Mouse (Mus musculus) stomach, embryonic 14.5 days (tissue): ENCODE data around the gene Kdm7a. TPM values are rescaled to one million over a fixed set of nuclear protein-coding genes. Genes with fewer than 3 reads are reported as not detected.

Source experiments
- ATAC-seq: fragments of 200-750 bp; cut with Nextera tagmentation; 2 replicates; pipeline ENCODE4 v1.8.0; 2017; ENCODE audit warnings: low read depth, moderate TSS enrichment; ENCODE audit not compliant: insufficient number of reproducible peaks, insufficient read depth, low FRiP score
- H3K27ac ChIP-seq: fragments of 300-500 bp; sonication (generic); 2 replicates; pipeline ENCODE4 v1.5.1; 2014; ENCODE audit warnings: mild to moderate bottlenecking, low read length, moderate library complexity, mixed read lengths
- H3K27me3 ChIP-seq: fragments of 300-500 bp; sonication (generic); 2 replicates; pipeline ENCODE4 v1.6.1; 2014; ENCODE audit warnings: low read length, control low read depth, mixed read lengths; ENCODE audit not compliant: control insufficient read depth, insufficient read depth
- H3K36me3 ChIP-seq: fragments of 300-500 bp; sonication (generic); 2 replicates; pipeline ENCODE4 v1.6.1; 2014; ENCODE audit warnings: mild to moderate bottlenecking, control low read depth, low read length, moderate library complexity, mixed read lengths; ENCODE audit not compliant: control insufficient read depth, insufficient read depth
- H3K4me1 ChIP-seq: fragments of 300-500 bp; sonication (generic); 2 replicates; pipeline ENCODE4 v1.6.1; 2014; ENCODE audit warnings: low read length, control low read depth, mixed read lengths; ENCODE audit not compliant: control insufficient read depth, insufficient read depth
- H3K4me2 ChIP-seq: fragments of 300-500 bp; sonication (generic); replicated peaks from 2 replicates; pipeline ENCODE4 v1.6.1; 2014; ENCODE audit warnings: low read depth, low read length, control low read depth
- H3K4me3 ChIP-seq: fragments of 300-500 bp; sonication (generic); 2 replicates; pipeline ENCODE4 v1.5.1; 2014; ENCODE audit warnings: low read depth, low read length, control low read depth
- H3K9ac ChIP-seq: fragments of 300-500 bp; sonication (generic); replicated peaks from 2 replicates; pipeline ENCODE4 v1.6.1; 2014; ENCODE audit warnings: low read depth, mild to moderate bottlenecking, control low read depth, low read length, moderate library complexity, mixed read lengths
- H3K9me3 ChIP-seq: fragments of 300-500 bp; sonication (generic); 2 replicates; pipeline ENCODE4 v1.6.1; 2016; ENCODE audit warnings: low read depth, low read length, control low read depth; ENCODE audit not compliant: control insufficient read depth
- WGBS: fragments of 180-500 bp; shearing (Covaris S2); extraction: QIAGEN DNeasy Blood & Tissue Kit; methylation state at CpG from one replicate; pipeline ENCODE4 v1.1.7; 2014; 5-methylcytosine and 5-hydroxymethylcytosine counted together
- polyA plus RNA-seq: library from polyadenylated mRNA; unstranded; fragments of >200 nt; fragmentation: Nextera tagmentation; extraction: Ambion mirVana; gene quantifications from 2 replicates; pipeline ENCODE4 v1.2.1, GENCODE M21; 2014

Kdm7a gene
- 6.5 and 7.2 TPM in 2 replicates for polyA plus RNA-seq

DNA sequence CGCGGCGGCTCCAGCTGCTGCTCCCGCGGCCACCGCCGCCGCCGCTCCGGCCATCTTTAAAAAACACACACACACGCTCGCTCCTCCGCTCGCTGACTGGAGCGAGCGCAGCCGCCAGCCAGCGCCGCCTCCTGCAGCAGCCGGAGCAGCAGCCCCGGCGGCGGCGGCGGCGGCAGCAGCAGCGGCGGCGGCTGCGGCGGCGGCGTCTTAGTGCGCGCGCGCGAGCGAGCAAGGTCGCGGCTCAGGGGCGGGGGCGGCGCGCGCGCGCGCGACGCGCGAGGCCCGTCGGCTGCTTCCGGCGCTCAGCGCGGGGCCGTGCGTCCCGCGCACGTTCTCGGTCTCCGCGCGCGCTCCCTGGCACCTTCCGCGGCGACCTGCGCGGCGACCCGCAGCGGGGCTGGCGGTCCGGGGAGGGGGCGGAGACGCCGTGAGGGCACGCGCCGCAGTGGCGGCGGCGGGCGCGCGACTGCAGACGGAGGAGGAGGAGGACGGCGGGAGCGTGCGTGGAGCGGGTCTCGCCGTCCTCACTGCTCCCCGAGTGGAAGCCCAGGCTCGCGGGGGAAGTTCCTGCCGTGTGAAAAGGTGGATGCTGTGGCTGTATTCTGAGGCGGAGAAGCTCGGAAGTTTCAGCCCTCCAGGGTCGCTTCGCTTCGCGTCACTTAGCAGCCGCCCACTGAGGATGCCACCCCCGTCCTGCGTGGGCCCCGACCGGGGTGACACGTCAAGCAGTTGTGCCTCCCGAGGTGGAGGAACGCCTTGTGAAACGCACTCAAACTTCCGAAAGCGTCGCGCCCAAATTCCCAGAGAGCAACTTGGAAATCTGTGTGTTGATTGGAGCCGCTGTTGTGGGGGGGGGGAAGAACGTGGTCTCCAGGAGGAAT lies at the start of gene Kdm7a:
Kdm7a (minus strand) TSS at position 209 of the 881 bp plus-strand sequence.
- Histone ChIP-seq H3K9me3 (no peaks in the 10 kb centered on the region), H3K4me1 (no peaks in the 10 kb centered on the region), H3K4me3 (peak within 1 kb of the TSS; percentile 97), H3K4me2 (peak within 1 kb of the TSS; percentile 69), H3K9ac (peak within 1 kb of the TSS; percentile 88), H3K36me3 (no peaks in the 10 kb centered on the region), H3K27ac (peak within 1 kb of the TSS; percentile 97), H3K27me3 (no peaks in the 10 kb centered on the region)
- WGBS, result under 1% methylated on average over 108 of the region's 124 CpGs
- peak; percentile 78 for ATAC-seq

DNA sequence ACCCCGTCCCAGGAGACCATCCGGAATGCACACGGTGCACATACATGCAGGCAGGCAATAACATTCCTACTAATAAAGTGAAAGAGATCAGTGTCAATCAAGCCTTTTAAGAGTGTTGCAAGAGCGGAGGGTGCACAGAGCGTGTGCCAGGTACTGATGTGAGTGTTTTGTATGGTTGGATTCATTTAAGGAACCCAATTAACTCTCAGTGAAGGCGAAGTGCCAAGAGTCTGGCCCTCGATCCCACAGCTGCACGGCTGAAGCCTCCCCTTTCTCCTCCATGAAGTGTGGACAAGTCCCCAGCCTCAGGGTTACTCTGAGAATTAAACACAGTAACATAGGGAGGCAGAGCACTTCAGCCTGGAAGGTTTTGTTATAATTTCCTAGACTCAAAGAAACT lies 48.7 kb upstream of the Kdm7a start:
- Histone ChIP-seq H3K36me3 (no peaks in the 10 kb centered on the region), H3K27ac (no peak overlapping the region), H3K4me1 (no peaks in the 10 kb centered on the region), H3K9me3 (no peaks in the 10 kb centered on the region), H3K27me3 (no peaks in the 10 kb centered on the region), H3K4me2 (no peak overlapping the region), H3K9ac (no peak overlapping the region), H3K4me3 (no peak overlapping the region)
- 76% methylated on average over 8 of the region's 8 CpGs for WGBS
- ATAC-seq, result no peak

DNA sequence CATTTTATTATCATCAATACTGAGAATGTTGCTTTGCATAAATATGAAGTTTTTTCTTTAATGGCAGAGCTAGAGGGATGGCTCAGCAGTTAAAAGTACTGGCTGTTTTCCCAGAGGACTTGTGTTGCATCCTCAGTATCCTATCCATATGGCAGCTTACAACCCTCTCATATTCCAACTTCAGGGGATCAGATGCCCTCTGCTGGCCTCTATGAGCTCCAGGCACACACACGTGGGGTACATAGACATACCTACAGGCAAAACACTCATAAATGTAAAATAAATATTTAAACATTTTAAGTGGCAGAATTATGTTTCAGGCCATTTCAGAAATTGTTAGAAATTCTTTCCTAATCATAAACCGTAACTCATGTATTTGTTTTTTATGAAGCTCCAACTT lies 43.5 kb upstream of the Kdm7a start:
- Histone ChIP-seq H3K4me1 (no peaks in the 10 kb centered on the region), H3K27ac (no peak overlapping the region), H3K9ac (no peak overlapping the region), H3K9me3 (no peaks in the 10 kb centered on the region), H3K4me3 (no peak overlapping the region), H3K36me3 (no peaks in the 10 kb centered on the region), H3K4me2 (no peak overlapping the region), H3K27me3 (no peaks in the 10 kb centered on the region)
- no peak for ATAC-seq
- 83% methylated on average over 2 of the region's 2 CpGs for WGBS

DNA sequence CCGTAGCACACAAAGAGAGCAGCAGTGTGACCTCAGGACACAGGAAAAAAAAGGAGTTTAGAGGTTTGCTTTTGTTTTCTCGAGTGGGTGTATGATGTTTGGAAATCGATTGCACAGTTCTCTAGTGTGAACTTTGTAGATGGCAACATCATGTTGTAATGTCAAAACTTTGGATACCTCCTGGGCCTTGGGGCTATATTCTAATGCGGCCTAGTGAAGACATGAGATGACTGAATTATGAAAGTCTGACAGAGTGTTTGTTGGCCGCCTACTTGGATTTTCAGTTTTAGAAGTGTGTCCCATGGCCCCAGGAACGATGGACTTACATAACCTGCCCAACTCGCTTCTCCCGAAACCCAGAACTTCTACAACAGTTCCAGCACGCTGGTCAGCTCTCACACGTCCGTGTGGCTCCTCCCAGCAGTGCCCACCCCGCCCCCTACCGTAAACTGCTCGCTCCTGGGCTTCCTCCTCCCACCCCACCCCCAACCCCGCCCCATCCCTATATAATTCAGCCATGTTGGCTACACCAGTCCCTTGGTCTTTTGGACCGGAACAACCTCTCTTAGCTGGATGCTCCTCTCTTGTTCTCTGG lies 42.7 kb upstream of the Kdm7a start:
- no peaks in the 10 kb centered on the region for H3K9me3 ChIP-seq
- no peak overlapping the region for H3K4me3 ChIP-seq
- ATAC-seq, result no peak
- H3K27me3 ChIP-seq, result no peaks in the 10 kb centered on the region
- H3K36me3 ChIP-seq, result no peaks in the 10 kb centered on the region
- WGBS, result 52% methylated on average over 16 of the region's 16 CpGs
- no peak overlapping the region for H3K27ac ChIP-seq
- H3K4me2 ChIP-seq, result no peak overlapping the region
- H3K4me1 ChIP-seq, result 0 out of 2 replicates have a peak, but pooled peaks cover under 1% of the 10 kb centered on the region
- no peak overlapping the region for H3K9ac ChIP-seq

DNA sequence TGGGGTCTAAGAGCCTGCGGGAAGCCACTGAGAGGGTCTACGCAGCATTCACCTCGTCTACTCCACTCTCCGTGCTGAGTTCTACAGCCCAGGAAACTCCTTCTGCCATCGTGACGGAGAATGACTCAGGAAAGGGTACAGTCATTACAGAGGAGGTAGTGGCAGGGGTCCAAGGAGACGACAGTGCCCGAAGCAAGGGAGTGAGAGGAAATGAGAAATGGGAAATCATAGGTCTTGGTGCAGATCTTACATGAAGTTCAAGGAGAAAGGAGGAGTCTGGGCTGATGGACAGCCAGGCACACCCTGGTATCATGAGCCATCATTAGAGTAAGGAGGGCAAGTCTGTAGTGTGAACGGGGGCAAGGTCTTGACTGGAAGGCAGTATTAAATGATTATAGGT lies 37.5 kb upstream of the Kdm7a start:
- Histone ChIP-seq H3K27me3 (no peaks in the 10 kb centered on the region), H3K4me2 (no peak overlapping the region), H3K27ac (no peak overlapping the region), H3K4me3 (no peak overlapping the region), H3K4me1 (peaks cover 19% of the 10 kb centered on the region), H3K9ac (no peak overlapping the region), H3K36me3 (no peaks in the 10 kb centered on the region), H3K9me3 (no peaks in the 10 kb centered on the region)
- WGBS, result 69% methylated on average over 9 of the region's 9 CpGs
- ATAC-seq, result no peak

DNA sequence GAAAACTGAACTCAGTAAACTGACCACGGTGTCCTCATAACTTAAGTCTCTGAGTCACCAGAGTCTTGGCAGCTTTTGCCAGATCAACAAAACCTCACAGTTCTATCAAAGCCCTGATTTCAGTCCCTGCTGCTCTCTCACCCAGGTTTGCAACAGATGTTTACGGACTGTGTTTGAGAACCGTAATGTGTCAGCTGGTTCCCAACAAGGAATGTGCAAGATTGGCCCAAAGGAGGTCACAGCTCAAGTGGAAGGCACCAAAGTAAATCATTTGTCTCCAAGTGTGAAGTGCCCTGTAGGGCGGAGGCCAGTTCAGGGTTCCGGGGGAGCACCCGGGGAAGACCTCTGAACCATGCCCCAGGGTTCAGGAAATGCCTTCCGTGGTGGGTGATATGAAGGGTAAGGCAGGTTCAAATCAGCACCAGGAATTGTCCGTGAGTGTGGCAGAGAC lies 36.9 kb upstream of the Kdm7a start:
- ATAC-seq, result no peak
- Histone ChIP-seq H3K9me3 (no peaks in the 10 kb centered on the region), H3K9ac (no peak overlapping the region), H3K4me1 (peaks cover 19% of the 10 kb centered on the region), H3K4me2 (0 out of 2 replicates have a peak overlapping the region, but pooled peaks have one; percentile 5), H3K27ac (peak overlapping the region; percentile 88), H3K36me3 (no peaks in the 10 kb centered on the region), H3K27me3 (no peaks in the 10 kb centered on the region), H3K4me3 (no peak overlapping the region)
- WGBS, result 40% methylated on average over 8 of the region's 8 CpGs

DNA sequence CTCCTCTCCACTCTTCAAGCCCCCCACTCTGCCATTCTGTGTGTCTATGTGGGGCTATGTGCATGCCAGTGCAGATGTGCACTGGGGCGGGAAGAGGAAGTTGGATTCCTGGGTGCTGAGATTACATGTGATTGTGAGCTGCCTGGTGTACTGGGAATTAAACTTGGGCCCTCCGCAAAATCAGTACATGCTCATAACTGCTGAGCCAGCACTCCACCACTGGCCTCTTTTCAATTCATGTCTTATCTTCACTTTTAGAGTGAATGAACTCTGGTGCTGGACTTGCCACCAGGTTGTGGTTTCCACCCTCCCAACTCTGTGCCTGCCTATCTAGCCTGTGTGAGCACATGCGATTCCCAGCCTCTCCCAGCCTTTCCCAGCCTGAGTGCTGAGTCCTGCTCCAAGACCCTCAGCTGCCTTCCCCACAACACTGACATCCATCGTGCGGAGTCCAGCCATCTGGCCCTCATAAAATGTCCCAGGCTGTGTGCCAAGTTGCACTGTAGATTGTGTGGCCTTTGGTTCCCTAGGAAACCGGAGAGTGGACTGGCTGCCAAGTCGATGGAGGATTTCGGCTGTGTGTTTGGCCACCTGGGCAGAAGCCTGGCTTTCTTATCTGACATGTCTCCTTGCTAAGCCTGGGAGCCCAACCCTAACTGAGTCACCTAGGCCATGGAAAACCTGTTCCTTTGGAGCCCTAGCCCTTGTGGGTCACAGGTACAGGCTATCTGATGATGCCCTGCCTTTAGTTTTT lies 36.3 kb upstream of the Kdm7a start:
- H3K27me3 ChIP-seq, result no peaks in the 10 kb centered on the region
- H3K36me3 ChIP-seq, result no peaks in the 10 kb centered on the region
- H3K4me2 ChIP-seq, result 0 out of 2 replicates have a peak overlapping the region, but pooled peaks have one; percentile 5
- no peak overlapping the region for H3K9ac ChIP-seq
- H3K9me3 ChIP-seq, result no peaks in the 10 kb centered on the region
- H3K27ac ChIP-seq, result peak overlapping the region; percentile 88
- ATAC-seq, result peak; percentile 92
- 23% methylated on average over 8 of the region's 8 CpGs for WGBS
- peaks cover 19% of the 10 kb centered on the region for H3K4me1 ChIP-seq
- no peak overlapping the region for H3K4me3 ChIP-seq

DNA sequence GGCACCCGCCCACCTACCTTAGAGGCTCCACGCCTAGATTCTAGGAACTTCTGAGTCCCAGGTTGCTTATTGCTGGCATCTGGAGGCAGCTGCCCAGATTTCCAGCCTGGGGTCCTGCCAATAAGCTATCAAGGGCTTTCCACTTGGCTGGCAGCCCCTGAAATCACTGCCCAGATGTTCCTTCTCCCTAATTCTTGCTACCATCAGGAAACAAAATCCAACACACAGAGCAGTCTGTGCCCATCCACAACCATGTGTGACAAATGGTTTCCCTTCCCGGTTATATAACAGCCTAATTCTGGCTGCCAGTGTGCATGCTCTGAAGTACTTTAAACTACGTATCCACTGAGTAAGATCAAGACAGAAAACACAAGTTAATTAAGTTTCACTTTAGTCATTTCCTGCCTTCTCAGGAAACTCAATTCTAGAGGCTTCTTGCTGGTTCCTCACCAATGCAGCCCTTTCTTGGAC lies 34.9 kb upstream of the Kdm7a start:
- H3K27me3 ChIP-seq, result no peaks in the 10 kb centered on the region
- no peaks in the 10 kb centered on the region for H3K9me3 ChIP-seq
- no peaks in the 10 kb centered on the region for H3K36me3 ChIP-seq
- no peak overlapping the region for H3K4me2 ChIP-seq
- no peak overlapping the region for H3K9ac ChIP-seq
- H3K27ac ChIP-seq, result no peak overlapping the region
- H3K4me1 ChIP-seq, result peaks cover 19% of the 10 kb centered on the region
- ATAC-seq, result no peak
- H3K4me3 ChIP-seq, result no peak overlapping the region
- 75% methylated on average over 4 of the region's 4 CpGs for WGBS
